ENCODE assay signal across 14 mouse cellular contexts in the genomic region with DNA sequence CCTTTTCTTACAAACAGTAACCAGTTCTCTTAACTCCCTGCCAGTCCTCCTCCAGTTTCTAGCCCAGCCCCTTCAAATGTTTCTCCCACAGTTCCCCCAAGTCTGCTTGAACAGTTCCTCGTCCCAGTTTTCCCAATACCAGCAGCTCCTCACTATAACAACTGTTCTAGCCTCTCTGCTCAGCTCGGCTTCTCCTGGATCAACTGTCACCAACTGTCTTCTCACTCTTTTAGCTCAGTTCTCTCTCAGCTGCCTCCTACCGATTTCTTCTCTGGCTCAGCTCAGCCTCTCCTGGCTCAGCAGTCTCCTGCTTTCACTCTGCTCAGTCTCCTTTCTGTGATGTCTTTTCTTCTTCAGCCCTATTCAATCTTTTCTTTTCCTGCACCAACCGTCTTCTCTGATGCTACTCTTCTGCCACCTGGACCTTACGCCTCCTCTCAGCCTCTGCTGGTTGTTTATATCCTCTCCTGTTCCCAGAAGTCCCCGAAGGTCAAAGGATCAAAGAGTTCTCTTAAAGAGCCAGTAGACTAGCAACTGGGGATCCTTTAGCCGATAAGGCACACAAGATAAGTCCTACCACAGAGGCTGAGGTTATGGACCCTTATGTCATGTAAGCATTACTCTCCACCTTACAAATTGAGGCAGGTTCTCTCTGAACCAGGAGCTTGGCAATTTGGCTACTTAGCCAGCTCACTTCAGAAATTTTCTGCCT. TPM values are rescaled to one million over a fixed set of nuclear protein-coding genes. Genes with fewer than 3 reads are reported as not detected.
DNase-seq lines count a peak whose midpoint lies in the region; ATAC-seq lines count a peak whose summit lies in the region.
"Had no signal": no experiment of that assay in that cellular context is flagged by ENCODE, and none has a peak within 500 bp of the region (broad histone marks: within the 10 kb centered on the region; RNA-seq: fewer than 3 reads in every experiment).

No protein-coding gene starts in this region.

- no peak for ATAC-seq in hindbrain, embryonic 14.5 days (ENCODE audit: low FRiP score)
- ATAC-seq in granulocyte monocyte progenitor cell, adult 5-6 weeks (replicated peaks; ENCODE audit: poor library complexity, severe bottlenecking) = no peak
- ATAC-seq: forebrain, embryonic 16.5 days; inflammation-experienced regulatory T-cells, adult 6 months had no signal

- H3K36me3 ChIP-seq in hindbrain, embryonic 10.5 days = no peaks in the 10 kb centered on the region
- no peaks in the 10 kb centered on the region for H3K36me3 ChIP-seq in hindbrain, embryonic 14.5 days (replicated peaks; ENCODE audit: control insufficient read depth, insufficient read depth)
- H3K36me3 ChIP-seq: lung, embryonic 15.5 days had no signal

- peaks cover 9% of the 10 kb centered on the region; the same call in 1 of the 2 replicates for H3K4me1 ChIP-seq in hindbrain, embryonic 10.5 days (replicated peaks)
- H3K4me1 ChIP-seq in hindbrain, embryonic 14.5 days (replicated peaks; ENCODE audit: control insufficient read depth, insufficient read depth, low read length) = no peaks in the 10 kb centered on the region

- no peaks in the 10 kb centered on the region for H3K27me3 ChIP-seq in hindbrain, embryonic 10.5 days (ENCODE audit: insufficient read depth, poor library complexity, severe bottlenecking)
- no peaks in the 10 kb centered on the region for H3K27me3 ChIP-seq in hindbrain, embryonic 14.5 days (ENCODE audit: control insufficient read depth, insufficient read depth, low read length)
- H3K27me3 ChIP-seq: lung, embryonic 15.5 days had no signal

- H3K9me3 ChIP-seq in hindbrain, embryonic 10.5 days = no peaks in the 10 kb centered on the region
- H3K9me3 ChIP-seq in hindbrain, embryonic 14.5 days (ENCODE audit: control insufficient read depth, low read length) = no peaks in the 10 kb centered on the region
- H3K9me3 ChIP-seq: lung, embryonic 15.5 days had no signal

- 26% methylated on average over 7 of the region's 7 CpGs for WGBS in hindbrain, embryonic 10.5 days
- 31% methylated on average over 7 of the region's 7 CpGs for WGBS in hindbrain, embryonic 14.5 days

- H3K27ac ChIP-seq in hindbrain, embryonic 10.5 days = 0 out of 2 replicates have a peak overlapping the region, but pooled peaks have one; percentile 24
- no peak overlapping the region for H3K27ac ChIP-seq in hindbrain, embryonic 14.5 days
- H3K27ac ChIP-seq: lung, embryonic 15.5 days had no signal

- H3K4me2 ChIP-seq in hindbrain, embryonic 14.5 days (replicated peaks) = no peak overlapping the region
- H3K4me2 ChIP-seq: lung, embryonic 15.5 days had no signal

- DNase-seq in adrenal gland, adult 2 months = peak; percentile 31
- no peak for DNase-seq in adrenal gland, postnatal 4 days (ENCODE audit: low spot score in 2 of 2)
- no peak for DNase-seq in hindbrain, embryonic 10.5 days (ENCODE audit: low spot score)
- no peak for DNase-seq in hindbrain, embryonic 14.5 days (ENCODE audit: low spot score)
- peak; percentile 57 for DNase-seq in right cerebral cortex, adult 18-20 months
- DNase-seq in right cerebral cortex, postnatal 14 days = no peak
- peak; percentile 68 for DNase-seq in telencephalon, adult 2 months (ENCODE audit: low read depth, low spot score)
- DNase-seq: adrenal gland, postnatal 14 days; spleen, adult 18-20 months had no signal

- no peak overlapping the region for H3K9ac ChIP-seq in hindbrain, embryonic 14.5 days
- H3K9ac ChIP-seq: lung, embryonic 15.5 days had no signal

- H3K4me3 ChIP-seq in hindbrain, embryonic 10.5 days = no peak overlapping the region
- no peak overlapping the region for H3K4me3 ChIP-seq in hindbrain, embryonic 14.5 days (replicated peaks; ENCODE audit: low read length)
- H3K4me3 ChIP-seq: lung, embryonic 15.5 days had no signal

RNA-seq across cellular contexts. Expression of a gene that starts 16.0 kb away (rescaled TPM):
- total RNA-seq in adrenal gland, adult 2 months (2021) = 1,000 to 10,000 TPM; 3,718 to 3,915 TPM
- 39,639 and 47,224 TPM in 2 replicates for polyA plus RNA-seq in adrenal gland, adult 2 months (2012; rRNA removed)
- 1,000 to 10,000 TPM; 1,555 to 1,573 TPM for total RNA-seq in adrenal gland, postnatal 4 days (2021)
- polyA plus RNA-seq in hindbrain, embryonic 10.5 days (2016; fragmentation: Nextera tagmentation; extraction: Ambion mirVana) = 1,451 and 1,593 TPM in 2 replicates
- 1,735 and 1,844 TPM in 2 replicates for polyA plus RNA-seq in hindbrain, embryonic 14.5 days (2014; fragmentation: Nextera tagmentation; extraction: Ambion mirVana)
- 806 and 810 TPM in 2 replicates for total RNA-seq in granulocyte monocyte progenitor cell, adult 5-6 weeks (2014; fragmentation: Nextera tagmentation)
- total RNA-seq in granulocyte monocyte progenitor cell, adult 5-6 weeks (2017) = 350 and 359 TPM in 2 replicates

RNA-seq across cellular contexts. Expression of a gene that starts 37.1 kb away (rescaled TPM):
- total RNA-seq in adrenal gland, adult 2 months (2021) = under 1 TPM; 0.17 to 0.62 TPM
- polyA plus RNA-seq in adrenal gland, adult 2 months (2012; rRNA removed) = 0.16 and 0.46 TPM in 2 replicates
- 1 to 10 TPM in 1 of 2 experiments, under 1 TPM in 1; 0.71 to 2.2 TPM for total RNA-seq in adrenal gland, postnatal 4 days (2021)
- 1.8 TPM in 2 replicates for polyA plus RNA-seq in hindbrain, embryonic 10.5 days (2016; fragmentation: Nextera tagmentation; extraction: Ambion mirVana)
- 2.3 and 2.6 TPM in 2 replicates for polyA plus RNA-seq in hindbrain, embryonic 14.5 days (2014; fragmentation: Nextera tagmentation; extraction: Ambion mirVana)
- total RNA-seq in granulocyte monocyte progenitor cell, adult 5-6 weeks (2014; fragmentation: Nextera tagmentation) = not detected in 2 replicates
- 0.09 TPM in 1 of 2 replicates, not detected in the other for total RNA-seq in granulocyte monocyte progenitor cell, adult 5-6 weeks (2017)
- total RNA-seq: megakaryocyte, adult 5-6 weeks had no signal

RNA-seq across cellular contexts. Expression of a gene that starts 37.1 kb away (rescaled TPM):
- total RNA-seq in adrenal gland, adult 2 months (2021) = 10 to 100 TPM in 1 of 2 experiments, 1 to 10 TPM in 1; 4.1 to 10.3 TPM
- polyA plus RNA-seq in adrenal gland, adult 2 months (2012; rRNA removed) = 9.1 and 9.4 TPM in 2 replicates
- total RNA-seq in adrenal gland, postnatal 4 days (2021) = 10 to 100 TPM; 21.8 to 23.9 TPM
- 39.7 and 39.8 TPM in 2 replicates for polyA plus RNA-seq in hindbrain, embryonic 10.5 days (2016; fragmentation: Nextera tagmentation; extraction: Ambion mirVana)
- polyA plus RNA-seq in hindbrain, embryonic 14.5 days (2014; fragmentation: Nextera tagmentation; extraction: Ambion mirVana) = 19.3 and 23.8 TPM in 2 replicates
- total RNA-seq in granulocyte monocyte progenitor cell, adult 5-6 weeks (2014; fragmentation: Nextera tagmentation) = 3.7 and 8.2 TPM in 2 replicates
- total RNA-seq in granulocyte monocyte progenitor cell, adult 5-6 weeks (2017) = 1.9 and 2.8 TPM in 2 replicates
- polyA plus RNA-seq: inflammation-experienced regulatory T-cells, adult 6 months had no signal

Comparison
In these comparisons a context has a peak if more than half of its experiments do, and no peak if none do; other contexts are left out.
1. DNase-seq: peak in adrenal gland, adult 2 months (single experiment), right cerebral cortex, adult 18-20 months (single experiment) and telencephalon, adult 2 months (single experiment); none in adrenal gland, postnatal 4 days (0 of 2), hindbrain, embryonic 10.5 days (single experiment), hindbrain, embryonic 14.5 days (single experiment) and right cerebral cortex, postnatal 14 days (single experiment).